Mouse (Mus musculus) embryonic facial prominence, embryonic 12.5 days (tissue): ENCODE measurements at regions not wholly inside any gene's neighbourhood (a gene's known extent, or its start where the extent isn't known, plus 50 kb on each side); places are given as distances from the start of the nearest gene placed in this dataset.

ENCODE experiments used
- ATAC-seq: fragments of 200-750 bp; cut with Nextera tagmentation; 2 replicates; pipeline ENCODE4 v1.8.0; 2017; ENCODE audit not compliant: insufficient number of reproducible peaks, insufficient read depth, low FRiP score, low TSS enrichment
- H3K27ac ChIP-seq: fragments of 300-500 bp; sonication (generic); 2 replicates; pipeline ENCODE4 v1.5.1; 2016; ENCODE audit warnings: mild to moderate bottlenecking
- H3K27me3 ChIP-seq: fragments of 300-500 bp; sonication (generic); 2 replicates; pipeline ENCODE4 v1.6.1; 2016; ENCODE audit warnings: mild to moderate bottlenecking, moderate library complexity
- H3K36me3 ChIP-seq: fragments of 300-500 bp; sonication (generic); 2 replicates; pipeline ENCODE4 v1.6.1; 2016; ENCODE audit warnings: mild to moderate bottlenecking
- H3K4me1 ChIP-seq: fragments of 300-500 bp; sonication (generic); 2 replicates; pipeline ENCODE4 v1.6.1; 2016
- H3K4me2 ChIP-seq: fragments of 300-500 bp; sonication (generic); replicated peaks from 2 replicates; pipeline ENCODE4 v1.6.1; 2016; ENCODE audit warnings: mild to moderate bottlenecking, moderate library complexity
- H3K4me3 ChIP-seq: fragments of 300-500 bp; sonication (generic); 2 replicates; pipeline ENCODE4 v1.5.1; 2016; ENCODE audit warnings: mild to moderate bottlenecking
- H3K9ac ChIP-seq: fragments of 300-500 bp; sonication (generic); 2 replicates; pipeline ENCODE4 v1.6.1; 2016; ENCODE audit warnings: mild to moderate bottlenecking, moderate library complexity
- H3K9me3 ChIP-seq: fragments of 300-500 bp; sonication (generic); 2 replicates; pipeline ENCODE4 v1.6.1; 2016; ENCODE audit warnings: mild to moderate bottlenecking, moderate library complexity
- WGBS: fragments of 180-500 bp; shearing (Covaris S2); methylation state at CpG from one replicate; pipeline ENCODE4 v1.1.7; 2016; 5-methylcytosine and 5-hydroxymethylcytosine counted together

GRCm38 (mm10) chr17:64382894-64383293, 51.2 kb upstream of the Pja2 start:
- H3K4me3 ChIP-seq, result no peak overlapping the region
- no peak overlapping the region for H3K9ac ChIP-seq
- H3K27ac ChIP-seq, result no peak overlapping the region
- no peaks in the 10 kb centered on the region for H3K4me1 ChIP-seq
- H3K36me3 ChIP-seq, result no peaks in the 10 kb centered on the region
- H3K9me3 ChIP-seq, result no peaks in the 10 kb centered on the region
- 62% methylated on average over 6 of the region's 6 CpGs for WGBS
- ATAC-seq, result no peak
- no peak overlapping the region for H3K4me2 ChIP-seq
- H3K27me3 ChIP-seq, result no peaks in the 10 kb centered on the region

GRCm38 (mm10) chr17:64383600-64383999, 51.9 kb upstream of the Pja2 start:
- H3K4me1 ChIP-seq, result no peaks in the 10 kb centered on the region
- ATAC-seq, result no peak
- no peaks in the 10 kb centered on the region for H3K36me3 ChIP-seq
- H3K27ac ChIP-seq, result no peak overlapping the region
- H3K9me3 ChIP-seq, result no peaks in the 10 kb centered on the region
- H3K27me3 ChIP-seq, result no peaks in the 10 kb centered on the region
- WGBS, result 91% methylated on average over 11 of the region's 11 CpGs
- H3K9ac ChIP-seq, result no peak overlapping the region
- H3K4me2 ChIP-seq, result no peak overlapping the region
- H3K4me3 ChIP-seq, result no peak overlapping the region

DNA sequence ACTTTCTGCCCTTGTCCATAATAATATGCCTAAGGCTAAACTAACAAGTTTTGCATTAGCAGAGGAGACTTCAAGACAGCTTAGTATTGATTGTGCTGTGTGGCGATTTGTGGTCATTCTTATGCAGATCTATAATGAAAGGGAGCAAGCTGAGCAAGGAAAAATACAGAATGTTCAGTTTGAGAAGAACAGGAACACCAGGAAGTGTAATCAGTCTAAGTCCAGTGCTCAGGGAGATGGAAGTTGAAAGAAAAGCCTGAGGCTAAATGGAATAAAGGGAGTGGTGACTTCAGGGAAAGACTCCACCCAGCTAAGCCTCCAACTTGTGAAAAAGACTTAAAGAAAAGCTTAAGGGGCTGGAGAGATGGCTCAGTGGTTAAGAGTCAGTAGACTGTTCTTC, 58.6 kb upstream of the Pja2 start:
- H3K9ac ChIP-seq, result no peak overlapping the region
- no peaks in the 10 kb centered on the region for H3K27me3 ChIP-seq
- no peak for ATAC-seq
- WGBS, result 82% methylated on average over 1 of the region's 1 CpGs
- H3K4me2 ChIP-seq, result no peak overlapping the region
- peaks cover 3% of the 10 kb centered on the region; the same call in 1 of the 2 replicates for H3K9me3 ChIP-seq
- no peaks in the 10 kb centered on the region for H3K36me3 ChIP-seq
- no peak overlapping the region for H3K4me3 ChIP-seq
- no peak overlapping the region for H3K27ac ChIP-seq
- H3K4me1 ChIP-seq, result no peaks in the 10 kb centered on the region

- H3K4me3 ChIP-seq, result no peak overlapping the region
- H3K9ac ChIP-seq, result no peak overlapping the region
- H3K27me3 ChIP-seq, result no peaks in the 10 kb centered on the region
- no peak for ATAC-seq
- H3K27ac ChIP-seq, result no peak overlapping the region
- H3K9me3 ChIP-seq, result no peaks in the 10 kb centered on the region
- WGBS, result 53% methylated on average over 12 of the region's 12 CpGs
- no peak overlapping the region for H3K4me2 ChIP-seq
- H3K4me1 ChIP-seq, result no peaks in the 10 kb centered on the region
- no peaks in the 10 kb centered on the region for H3K36me3 ChIP-seq
Observed at GRCm38 (mm10) chr17:64397254-64397897, 65.7 kb upstream of the Pja2 start.

GRCm38 (mm10) chr17:64398114-64398692, 66.5 kb upstream of the Pja2 start:
- no peak overlapping the region for H3K4me2 ChIP-seq
- H3K36me3 ChIP-seq, result no peaks in the 10 kb centered on the region
- no peak overlapping the region for H3K4me3 ChIP-seq
- ATAC-seq, result no peak
- 84% methylated on average over 9 of the region's 9 CpGs for WGBS
- no peak overlapping the region for H3K9ac ChIP-seq
- no peaks in the 10 kb centered on the region for H3K9me3 ChIP-seq
- H3K27me3 ChIP-seq, result no peaks in the 10 kb centered on the region
- H3K4me1 ChIP-seq, result no peaks in the 10 kb centered on the region
- no peak overlapping the region for H3K27ac ChIP-seq

GRCm38 (mm10) chr17:64398708-64399107, 67.0 kb upstream of the Pja2 start:
- no peak for ATAC-seq
- WGBS, result 68% methylated on average over 3 of the region's 3 CpGs
- Histone ChIP-seq H3K4me2 (no peak overlapping the region), H3K9ac (no peak overlapping the region), H3K36me3 (no peaks in the 10 kb centered on the region), H3K27ac (no peak overlapping the region), H3K27me3 (no peaks in the 10 kb centered on the region), H3K4me3 (no peak overlapping the region), H3K9me3 (no peaks in the 10 kb centered on the region), H3K4me1 (no peaks in the 10 kb centered on the region)

DNA sequence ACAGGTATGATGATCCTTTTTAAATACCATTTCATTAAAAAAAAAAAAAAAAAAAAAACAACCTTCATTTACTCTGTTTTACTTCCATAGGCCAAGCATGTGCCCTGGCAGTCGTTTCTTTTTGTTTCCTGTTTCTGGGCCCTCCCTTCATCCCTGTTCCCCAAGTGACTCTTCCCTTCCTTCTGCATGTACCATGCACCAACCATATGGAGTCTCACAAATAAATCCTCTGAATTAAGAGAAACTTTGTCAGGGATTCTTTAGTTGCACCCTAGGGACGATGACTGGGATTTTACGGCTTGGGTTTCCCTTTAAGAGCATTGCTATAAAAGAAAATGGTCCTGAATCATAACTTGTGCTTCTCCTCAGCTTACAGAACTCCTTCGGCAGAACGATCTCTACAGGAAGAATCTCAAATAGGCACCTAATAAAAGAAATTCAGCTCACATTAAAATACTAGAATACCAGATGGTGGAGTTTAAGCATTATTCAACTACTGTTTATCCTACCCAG, 75.1 kb upstream of the Pja2 start:
- Histone ChIP-seq H3K27ac (no peak overlapping the region), H3K9me3 (no peaks in the 10 kb centered on the region), H3K9ac (no peak overlapping the region), H3K36me3 (no peaks in the 10 kb centered on the region), H3K4me2 (no peak overlapping the region), H3K27me3 (no peaks in the 10 kb centered on the region), H3K4me3 (no peak overlapping the region), H3K4me1 (peaks cover 18% of the 10 kb centered on the region)
- WGBS, result 43% methylated on average over 5 of the region's 5 CpGs
- no peak for ATAC-seq

DNA sequence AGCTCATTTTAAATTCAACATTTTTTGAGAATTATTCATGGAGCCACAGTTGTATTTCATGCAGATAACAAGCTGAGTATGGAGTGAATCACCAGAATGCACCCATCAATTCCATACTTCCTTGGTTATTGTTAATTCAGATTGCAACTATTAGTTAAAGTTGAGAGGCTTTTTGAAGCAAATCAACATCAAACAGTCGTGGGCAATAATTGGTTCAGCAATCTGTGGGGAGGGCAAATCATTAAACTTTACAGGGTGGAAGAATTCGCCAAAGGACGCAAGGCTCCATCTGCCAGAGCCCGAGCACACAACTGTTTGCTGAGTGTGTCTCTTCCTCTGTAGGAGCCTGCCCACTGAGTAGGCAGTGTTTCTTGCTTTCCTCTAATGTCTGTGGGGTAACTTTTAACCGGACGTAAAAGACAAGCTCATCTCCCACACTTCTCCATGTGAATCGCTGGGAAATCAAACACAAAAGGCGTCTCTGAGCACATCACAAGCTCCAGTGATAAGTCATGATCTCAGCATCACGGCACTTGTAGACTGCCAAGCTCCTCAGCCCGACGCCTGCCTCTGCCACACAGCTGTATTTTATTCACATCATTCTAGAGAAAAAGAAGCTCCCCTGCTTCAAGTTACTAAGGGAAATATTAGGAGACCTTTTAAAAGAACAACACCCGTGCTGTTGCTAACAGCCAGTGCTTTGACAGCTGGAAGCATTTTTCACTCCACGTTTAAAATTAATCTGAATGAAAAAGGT, 75.7 kb upstream of the Pja2 start:
- Histone ChIP-seq H3K36me3 (no peaks in the 10 kb centered on the region), H3K4me2 (peak overlapping the region; percentile 21; the same call in 1 of the 2 replicates), H3K9me3 (no peaks in the 10 kb centered on the region), H3K27ac (peak overlapping the region; percentile 66), H3K9ac (no peak overlapping the region), H3K4me3 (no peak overlapping the region), H3K4me1 (peaks cover 18% of the 10 kb centered on the region), H3K27me3 (no peaks in the 10 kb centered on the region)
- 30% methylated on average over 13 of the region's 13 CpGs for WGBS
- no peak for ATAC-seq

DNA sequence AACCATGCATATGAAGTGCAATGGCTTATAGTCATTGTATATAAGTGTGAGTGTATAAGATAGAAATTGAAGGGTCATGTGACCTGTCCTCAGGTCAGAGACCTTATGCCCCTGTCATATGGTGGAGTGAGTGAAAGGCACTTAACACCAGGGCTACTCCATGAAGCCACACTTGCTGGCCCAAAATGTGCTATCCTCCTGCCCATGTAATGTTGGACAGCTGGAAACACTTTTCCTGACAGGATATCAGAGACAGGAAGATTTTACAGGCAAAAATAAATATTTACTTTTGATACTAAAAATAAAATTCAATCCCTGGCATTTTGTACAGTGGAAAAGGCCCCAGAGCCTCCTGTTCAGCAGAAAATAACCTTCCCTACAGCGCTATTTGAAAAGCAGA, 94.1 kb upstream of the Pja2 start:
- H3K9ac ChIP-seq, result no peak overlapping the region
- no peak overlapping the region for H3K4me3 ChIP-seq
- no peaks in the 10 kb centered on the region for H3K9me3 ChIP-seq
- no peak for ATAC-seq
- peaks cover 5% of the 10 kb centered on the region; the same call in 1 of the 2 replicates for H3K4me1 ChIP-seq
- no peaks in the 10 kb centered on the region for H3K36me3 ChIP-seq
- no peak overlapping the region for H3K4me2 ChIP-seq
- no peak overlapping the region for H3K27ac ChIP-seq
- WGBS, result 76% methylated on average over 1 of the region's 1 CpGs
- no peaks in the 10 kb centered on the region for H3K27me3 ChIP-seq

DNA sequence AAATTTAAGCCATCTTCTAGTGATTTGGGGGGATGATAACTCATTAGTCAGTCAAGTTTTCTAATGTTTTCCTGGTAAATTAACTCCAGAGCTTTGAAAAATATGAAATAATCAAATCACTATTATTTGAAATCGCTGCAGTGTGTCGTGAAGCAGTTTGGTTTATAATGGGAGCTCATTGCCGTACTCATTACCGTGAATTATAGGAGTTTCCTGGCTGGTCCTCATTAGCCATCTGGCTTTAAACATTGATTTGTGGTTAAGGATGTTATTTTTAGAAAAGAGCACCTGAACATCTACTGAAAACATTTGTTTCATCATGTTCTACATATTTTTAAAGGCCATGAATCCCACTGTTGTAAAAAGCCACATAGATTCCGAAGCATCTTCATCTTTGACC, 94.8 kb upstream of the Pja2 start:
- 46% methylated on average over 5 of the region's 5 CpGs for WGBS
- H3K4me1 ChIP-seq, result peaks cover 5% of the 10 kb centered on the region; the same call in 1 of the 2 replicates
- no peaks in the 10 kb centered on the region for H3K9me3 ChIP-seq
- no peak overlapping the region for H3K27ac ChIP-seq
- H3K36me3 ChIP-seq, result no peaks in the 10 kb centered on the region
- H3K4me3 ChIP-seq, result no peak overlapping the region
- ATAC-seq, result no peak
- no peaks in the 10 kb centered on the region for H3K27me3 ChIP-seq
- H3K9ac ChIP-seq, result no peak overlapping the region
- H3K4me2 ChIP-seq, result no peak overlapping the region

GRCm38 (mm10) chr17:64439571-64439970, 107.9 kb upstream of the Pja2 start:
- 71% methylated on average over 1 of the region's 1 CpGs for WGBS
- ATAC-seq, result no peak

DNA sequence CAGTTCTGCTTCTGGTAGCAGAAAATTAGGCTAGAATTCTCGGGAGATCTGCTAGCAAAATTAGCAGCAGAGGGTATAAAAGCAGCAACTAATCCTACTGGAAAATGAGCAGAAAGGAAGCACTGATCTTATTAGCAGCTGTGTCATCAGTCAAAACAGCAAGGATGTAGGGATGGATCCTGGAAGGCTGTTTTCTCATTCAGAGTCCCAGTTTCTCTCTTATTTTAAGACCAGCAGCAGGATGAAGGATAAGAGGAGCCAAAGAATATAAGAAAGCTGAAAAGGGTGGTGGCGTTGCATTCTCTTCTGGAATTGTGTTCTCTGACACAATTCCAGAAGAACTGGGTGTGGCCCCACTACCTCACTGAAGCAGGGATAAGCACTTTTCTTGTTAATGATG, 123.0 kb upstream of the Pja2 start:
- H3K9me3 ChIP-seq, result no peaks in the 10 kb centered on the region
- H3K36me3 ChIP-seq, result no peaks in the 10 kb centered on the region
- no peak for ATAC-seq
- H3K4me3 ChIP-seq, result no peak overlapping the region
- 58% methylated on average over 2 of the region's 2 CpGs for WGBS
- no peak overlapping the region for H3K9ac ChIP-seq
- no peak overlapping the region for H3K4me2 ChIP-seq
- H3K27ac ChIP-seq, result no peak overlapping the region
- H3K4me1 ChIP-seq, result no peaks in the 10 kb centered on the region
- H3K27me3 ChIP-seq, result no peaks in the 10 kb centered on the region

More at GRCm38 (mm10) chr17:64439571-64439970, 107.9 kb upstream of the Pja2 start:
- Histone ChIP-seq H3K4me1 (no peaks in the 10 kb centered on the region), H3K4me2 (no peak overlapping the region), H3K36me3 (no peaks in the 10 kb centered on the region), H3K27me3 (no peaks in the 10 kb centered on the region), H3K27ac (no peak overlapping the region), H3K9me3 (no peaks in the 10 kb centered on the region), H3K9ac (no peak overlapping the region), H3K4me3 (no peak overlapping the region)
